Mouse (Mus musculus) embryonic facial prominence, embryonic 10.5 days (tissue): Measurements from ENCODE around the gene Col4a2. TPM values are rescaled to one million over a fixed set of nuclear protein-coding genes. Genes with fewer than 3 reads are reported as not detected.
A peak's percentile ranks its signal among the peaks of the same experiment; 100 is the strongest.

Source experiments
- DNase-seq: peaks from one replicate; pipeline ENCODE4 v3.0.0-alpha.2; 2017; ENCODE audit warnings: low spot score
- H3K27ac ChIP-seq: fragments of 300-500 bp; sonication (generic); replicated peaks from 2 replicates; pipeline ENCODE4 v1.5.1; 2016; ENCODE audit warnings: mild to moderate bottlenecking
- H3K27me3 ChIP-seq: fragments of 300-500 bp; sonication (generic); replicated peaks from 2 replicates; pipeline ENCODE4 v1.6.1; 2016; ENCODE audit warnings: low read depth, mild to moderate bottlenecking; ENCODE audit not compliant: poor library complexity, severe bottlenecking
- H3K36me3 ChIP-seq: fragments of 300-500 bp; sonication (generic); replicated peaks from 2 replicates; pipeline ENCODE4 v1.6.1; 2016; ENCODE audit warnings: mild to moderate bottlenecking, moderate library complexity
- H3K4me1 ChIP-seq: fragments of 300-500 bp; sonication (generic); 2 replicates; pipeline ENCODE4 v1.6.1; 2016
- H3K4me3 ChIP-seq: fragments of 300-500 bp; sonication (generic); 2 replicates; pipeline ENCODE4 v1.5.1; 2016; ENCODE audit warnings: mild to moderate bottlenecking, moderate library complexity
- H3K9me3 ChIP-seq: fragments of 300-500 bp; sonication (generic); 2 replicates; pipeline ENCODE4 v1.6.1; 2016; ENCODE audit warnings: mild to moderate bottlenecking
- WGBS: fragments of 180-500 bp; shearing (Covaris S2); methylation state at CpG from one replicate; pipeline ENCODE4 v1.1.7; 2016; 5-methylcytosine and 5-hydroxymethylcytosine counted together
- polyA plus RNA-seq: library from polyadenylated mRNA; unstranded; fragments of >200 nt; fragmentation: Nextera tagmentation; extraction: Ambion mirVana; gene quantifications from 2 replicates; pipeline ENCODE4 v1.2.1, GENCODE M21; 2016

The Col4a2 gene
- polyA plus RNA-seq, 1 experiment from 2014 or later: 54.7 TPM

DNA sequence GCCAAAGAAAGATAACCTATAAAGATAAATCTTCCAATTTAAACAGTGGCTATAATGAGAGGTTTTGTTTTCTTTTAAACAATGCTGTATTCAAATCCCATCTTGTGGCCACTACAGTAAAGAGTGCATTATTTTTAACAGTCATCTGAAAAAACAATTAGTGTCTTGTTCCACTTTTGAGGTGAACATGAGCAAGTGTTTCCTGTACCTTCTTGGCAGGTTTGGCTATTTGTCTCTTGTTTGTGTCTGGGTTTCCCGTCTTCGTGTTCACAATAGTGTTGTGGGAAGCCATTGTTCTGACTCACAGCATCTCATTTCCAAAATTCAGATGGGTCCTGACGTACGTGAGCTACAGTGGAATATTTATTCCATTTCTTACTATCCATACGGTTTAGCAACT, 55.1 kb downstream of the Col4a2 start:
- Histone ChIP-seq H3K27me3 (no peaks in the 10 kb centered on the region), H3K9me3 (no peaks in the 10 kb centered on the region), H3K27ac (no peak overlapping the region), H3K36me3 (peaks cover 16% of the 10 kb centered on the region), H3K4me3 (no peak overlapping the region), H3K4me1 (peaks cover 56% of the 10 kb centered on the region)
- 86% methylated on average over 5 of the region's 5 CpGs for WGBS
- DNase-seq: no peak

DNA sequence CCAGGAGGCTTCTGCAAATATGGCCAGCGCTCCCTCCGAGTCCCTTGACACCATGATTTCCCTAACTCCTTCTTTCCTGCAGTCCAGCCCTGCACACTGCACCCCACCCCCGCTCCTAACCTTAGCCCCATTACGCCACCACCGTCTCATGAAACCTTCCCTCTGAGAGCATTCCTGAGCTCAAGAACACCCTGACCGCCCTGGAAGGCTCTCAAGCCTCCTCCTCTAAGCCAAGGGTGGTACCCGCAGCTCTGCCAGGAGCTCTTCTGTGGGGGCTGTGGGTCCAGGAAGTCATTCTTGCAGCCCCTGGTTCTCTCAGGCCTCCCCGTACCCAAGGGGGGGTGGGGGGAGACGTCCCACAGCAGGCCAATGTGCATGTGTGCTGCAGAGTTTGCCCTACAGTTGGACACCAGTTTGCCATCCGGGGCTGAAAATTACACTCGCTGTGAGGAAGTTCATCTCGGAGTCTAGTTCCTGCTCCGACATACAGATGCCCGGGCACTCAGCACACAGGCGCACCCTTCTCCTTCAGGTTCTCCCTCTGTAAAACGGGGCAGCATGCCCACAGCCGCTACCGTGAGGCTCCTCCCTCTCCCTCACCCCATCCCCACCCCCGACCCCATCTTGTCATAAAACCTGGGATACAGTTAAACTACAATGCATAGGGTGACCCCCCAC, 57.1 kb downstream of the Col4a2 start:
- peaks cover 36% of the 10 kb centered on the region for H3K4me1 ChIP-seq
- no peak for DNase-seq
- H3K9me3 ChIP-seq: no peaks in the 10 kb centered on the region
- H3K4me3 ChIP-seq: no peak overlapping the region
- WGBS: 82% methylated on average over 19 of the region's 19 CpGs
- no peaks in the 10 kb centered on the region for H3K27me3 ChIP-seq
- peak overlapping the region; percentile 69 for H3K27ac ChIP-seq
- H3K36me3 ChIP-seq: peaks cover 16% of the 10 kb centered on the region

DNA sequence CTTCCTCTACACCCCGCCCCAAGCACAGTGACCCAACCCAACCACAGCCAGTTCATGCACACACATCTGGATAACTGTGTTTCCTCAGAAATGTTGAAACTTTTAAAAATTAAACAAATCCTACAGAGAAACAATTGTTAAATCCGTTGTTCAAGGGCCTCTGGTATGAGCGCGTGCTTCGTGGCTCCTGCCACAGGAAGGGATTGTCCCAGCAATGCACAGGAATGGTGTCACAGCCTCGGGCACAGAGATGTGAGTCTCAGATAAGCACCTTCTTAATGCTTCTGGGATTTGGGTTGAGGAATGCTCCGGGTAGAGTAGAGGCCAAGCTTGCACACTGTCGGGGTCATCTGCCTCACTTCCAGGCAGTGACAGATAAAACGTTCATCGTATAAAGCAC, 58.7 kb downstream of the Col4a2 start:
- whole genome bisulfite sequencing: 80% methylated on average over 10 of the region's 10 CpGs
- DNase-seq: no peak
- Histone ChIP-seq H3K27ac (no peak overlapping the region), H3K9me3 (no peaks in the 10 kb centered on the region), H3K27me3 (no peaks in the 10 kb centered on the region), H3K36me3 (peaks cover 16% of the 10 kb centered on the region), H3K4me1 (peaks cover 39% of the 10 kb centered on the region), H3K4me3 (no peak overlapping the region)

DNA sequence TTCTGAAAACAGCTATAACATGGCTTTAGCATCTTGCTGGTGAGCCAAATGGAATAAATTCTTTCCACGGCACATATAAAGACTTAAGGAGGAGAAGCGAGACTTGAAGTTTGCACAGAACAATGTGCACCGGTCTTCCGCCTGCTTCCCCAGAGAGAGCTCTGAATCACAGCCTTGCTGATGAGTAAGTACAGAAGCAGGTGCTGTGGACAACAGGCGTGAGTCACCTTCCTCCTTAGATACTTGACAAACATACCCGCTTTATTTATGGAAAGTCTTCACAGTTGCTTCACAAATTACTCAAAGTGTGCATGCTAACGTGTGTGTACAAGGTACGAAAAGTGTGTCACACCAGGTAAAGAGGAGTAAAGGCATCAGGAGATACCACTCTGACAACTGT, 59.5 kb downstream of the Col4a2 start:
- WGBS: 94% methylated on average over 8 of the region's 8 CpGs
- peaks cover 16% of the 10 kb centered on the region for H3K36me3 ChIP-seq

DNA sequence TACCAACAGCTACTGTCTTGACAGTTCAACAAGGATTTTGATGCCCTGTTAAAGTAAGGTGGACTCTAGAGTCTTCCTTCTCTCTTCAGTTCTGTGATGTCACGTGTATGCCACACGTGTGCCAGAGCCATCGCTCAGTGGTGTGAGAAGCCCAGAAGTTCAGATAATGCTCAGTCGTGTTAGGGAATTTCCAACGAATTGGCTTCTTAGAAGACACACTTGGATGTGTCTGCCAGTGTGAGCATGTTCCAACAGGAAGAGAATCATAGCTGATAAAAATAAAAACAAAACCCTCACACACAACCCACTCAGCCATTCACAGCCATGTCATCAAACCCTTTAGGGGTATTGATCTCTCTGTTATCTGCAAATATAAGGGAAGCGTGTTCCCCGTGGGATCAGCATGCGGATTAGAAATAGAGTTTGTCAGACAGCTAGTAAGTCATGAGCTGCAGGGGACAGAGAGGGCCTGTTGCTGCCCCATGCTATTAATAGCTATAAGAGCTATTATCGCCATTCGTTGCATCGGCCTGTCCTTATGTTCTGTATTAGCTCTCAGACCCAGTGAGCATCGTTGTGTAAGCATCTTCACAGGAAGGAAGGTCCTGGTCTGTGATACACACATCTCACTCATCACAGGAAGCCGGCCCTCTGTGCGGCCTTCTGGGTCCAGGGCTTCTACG, 61.2 kb downstream of the Col4a2 start:
- Histone ChIP-seq H3K4me1 (peaks cover 37% of the 10 kb centered on the region), H3K27me3 (no peaks in the 10 kb centered on the region), H3K9me3 (no peaks in the 10 kb centered on the region), H3K36me3 (peaks cover 9% of the 10 kb centered on the region), H3K27ac (no peak overlapping the region), H3K4me3 (no peak overlapping the region)
- no peak for DNase-seq
- WGBS: 91% methylated on average over 15 of the region's 15 CpGs

More for the DNA sequence above, 59.5 kb downstream of the Col4a2 start:
- peaks cover 40% of the 10 kb centered on the region for H3K4me1 ChIP-seq
- DNase-seq: no peak
- H3K27me3 ChIP-seq: no peaks in the 10 kb centered on the region
- no peak overlapping the region for H3K4me3 ChIP-seq
- no peaks in the 10 kb centered on the region for H3K9me3 ChIP-seq
- H3K27ac ChIP-seq: no peak overlapping the region

DNA sequence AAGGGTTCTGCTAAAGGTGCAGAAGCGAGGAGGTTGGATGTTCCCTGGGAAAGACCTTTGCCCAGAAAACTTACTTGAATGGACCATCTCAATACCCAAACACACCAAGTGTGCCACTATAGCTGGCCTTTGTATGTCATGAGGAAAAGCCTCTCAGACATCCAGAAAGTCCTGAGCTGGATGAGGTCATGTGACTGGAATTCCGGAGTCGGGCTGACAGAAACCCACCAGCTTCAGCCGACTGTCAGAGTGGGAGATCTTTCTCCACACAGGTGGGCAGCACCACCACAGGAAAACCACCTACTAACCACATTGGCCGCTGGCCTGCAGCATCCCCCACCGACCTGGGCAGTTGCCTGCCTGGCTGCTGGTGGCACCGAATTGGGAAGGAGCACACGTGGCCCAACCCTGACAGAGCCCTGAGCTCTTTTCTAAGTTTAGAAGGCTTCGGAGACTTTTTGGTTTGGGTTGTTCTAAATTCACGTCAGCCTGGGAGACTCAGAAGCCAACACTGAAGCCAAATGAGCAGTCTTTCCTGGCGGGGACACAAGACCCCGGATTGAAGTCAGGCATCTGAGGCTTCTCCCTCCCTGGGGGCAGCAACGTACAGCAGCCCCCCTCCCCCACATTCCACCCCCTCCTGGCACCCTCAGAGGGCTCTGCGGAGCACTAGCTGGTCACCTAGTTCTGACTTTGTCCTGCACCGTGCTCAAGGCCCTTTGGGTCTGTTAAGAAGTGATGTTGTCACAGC, 61.9 kb downstream of the Col4a2 start:
- DNase-seq: no peak
- H3K36me3 ChIP-seq: peaks cover 6% of the 10 kb centered on the region
- H3K4me3 ChIP-seq: no peak overlapping the region
- H3K27ac ChIP-seq: no peak overlapping the region; the same call in 1 of the 2 replicates
- peaks cover 36% of the 10 kb centered on the region for H3K4me1 ChIP-seq
- no peaks in the 10 kb centered on the region for H3K27me3 ChIP-seq
- 82% methylated on average over 15 of the region's 15 CpGs for WGBS
- no peaks in the 10 kb centered on the region for H3K9me3 ChIP-seq

DNA sequence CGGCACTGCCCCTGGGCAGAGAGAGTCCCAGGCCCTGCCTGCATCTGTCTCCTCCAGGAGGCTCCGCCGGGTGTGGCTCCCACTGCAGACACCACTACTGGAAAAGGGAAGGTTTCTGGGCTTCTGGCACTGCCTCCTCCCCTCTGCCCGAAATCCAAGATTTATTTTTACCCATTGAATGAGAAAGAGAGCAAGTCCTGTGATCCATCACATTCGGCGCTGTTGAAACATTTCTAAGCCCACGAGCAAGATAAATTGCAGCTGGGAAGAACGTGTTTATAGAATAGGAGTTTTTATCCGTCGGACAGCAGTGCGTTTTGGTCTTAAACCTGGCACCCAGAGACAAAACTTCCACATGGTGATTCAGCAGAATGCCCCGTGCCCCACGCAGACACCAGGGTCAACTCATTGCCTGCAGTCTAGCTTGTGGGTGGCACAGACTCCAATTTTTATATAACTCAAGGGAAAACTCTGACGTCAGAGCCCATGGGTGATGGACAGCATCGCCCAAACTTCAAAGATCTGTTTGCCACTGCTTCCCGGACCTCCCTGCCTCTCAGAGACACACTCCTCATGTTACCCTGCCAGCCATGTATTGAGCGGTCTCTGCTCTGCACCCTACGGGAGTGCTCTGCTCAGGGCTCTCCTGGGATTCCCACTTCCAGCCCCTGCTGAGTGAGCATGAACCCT, 63.3 kb downstream of the Col4a2 start:
- Histone ChIP-seq H3K9me3 (no peaks in the 10 kb centered on the region), H3K27ac (peak overlapping the region; percentile 69), H3K27me3 (no peaks in the 10 kb centered on the region), H3K4me1 (peaks cover 34% of the 10 kb centered on the region), H3K36me3 (peaks cover 6% of the 10 kb centered on the region), H3K4me3 (no peak overlapping the region)
- WGBS: 83% methylated on average over 18 of the region's 18 CpGs
- DNase-seq: no peak

DNA sequence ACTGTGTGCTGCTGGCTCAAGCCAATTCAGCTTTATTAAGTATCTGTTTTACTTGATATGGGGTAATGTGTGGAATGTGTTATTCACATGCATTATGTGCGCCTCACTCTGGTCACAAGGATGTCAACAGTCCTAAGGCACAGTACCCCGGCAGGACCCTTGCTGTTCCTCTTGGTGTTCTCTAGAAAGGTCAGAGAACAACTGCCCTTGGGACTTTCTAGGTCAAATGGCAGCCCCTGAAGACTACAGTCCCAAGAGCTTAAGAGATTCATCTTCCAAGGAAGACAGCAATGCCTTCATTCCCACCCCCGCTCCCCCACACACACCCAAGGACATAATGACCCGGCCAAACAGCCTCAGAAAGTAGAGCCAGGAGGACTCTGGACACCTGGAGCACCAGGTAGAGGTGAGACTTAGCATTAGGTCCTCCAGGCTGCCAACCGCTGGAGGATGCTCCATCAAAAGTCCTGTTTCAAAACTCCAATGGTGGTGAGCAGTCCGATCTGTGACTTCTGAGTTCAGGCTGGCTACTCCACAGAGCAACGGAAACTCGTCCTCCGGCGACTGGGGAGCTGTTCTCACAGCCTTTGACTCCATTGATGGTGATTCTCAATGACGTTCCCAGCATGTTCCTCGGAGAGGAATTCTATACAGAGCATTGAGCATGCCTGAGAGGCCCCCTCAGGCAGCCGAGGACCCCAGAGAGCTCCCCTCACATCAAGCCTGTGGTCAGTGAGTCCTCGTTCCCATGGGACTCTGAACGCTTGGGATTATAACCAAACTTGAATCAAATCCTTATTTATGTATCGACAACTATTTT, 65.0 kb downstream of the Col4a2 start:
- DNase-seq: no peak

DNA sequence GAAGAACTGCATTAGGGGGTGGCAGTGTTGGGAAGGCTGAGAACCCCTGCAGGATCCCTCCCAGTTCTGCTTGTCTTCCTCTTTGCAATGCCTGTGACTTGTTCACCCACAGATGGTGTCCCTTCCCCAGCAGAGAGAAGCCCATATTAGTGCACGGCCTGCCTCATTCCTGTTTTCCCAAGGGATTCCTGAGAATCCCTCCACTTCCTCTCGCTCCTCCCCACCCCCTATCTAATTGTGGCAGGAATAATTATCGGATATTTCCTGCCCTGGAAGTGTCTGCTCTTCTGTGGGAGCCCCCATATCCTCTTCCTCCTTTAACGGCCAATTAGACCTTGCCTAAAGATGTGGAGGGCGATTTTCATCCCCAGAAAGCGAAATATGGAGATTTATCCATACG, 67.0 kb downstream of the Col4a2 start:
- 61% methylated on average over 7 of the region's 7 CpGs for WGBS
- Histone ChIP-seq H3K36me3 (no peaks in the 10 kb centered on the region; the same call in none of the 2 replicates), H3K4me3 (no peak overlapping the region), H3K4me1 (peaks cover 58% of the 10 kb centered on the region), H3K27me3 (no peaks in the 10 kb centered on the region), H3K27ac (0 out of 2 replicates have a peak overlapping the region, but pooled peaks have one; percentile 30), H3K9me3 (no peaks in the 10 kb centered on the region)
- no peak for DNase-seq

More for the DNA sequence above, 65.0 kb downstream of the Col4a2 start:
- Histone ChIP-seq H3K4me1 (peaks cover 48% of the 10 kb centered on the region), H3K4me3 (no peak overlapping the region), H3K36me3 (no peaks in the 10 kb centered on the region; the same call in none of the 2 replicates), H3K9me3 (no peaks in the 10 kb centered on the region), H3K27me3 (no peaks in the 10 kb centered on the region), H3K27ac (no peak overlapping the region)
- 80% methylated on average over 16 of the region's 16 CpGs for WGBS

DNA sequence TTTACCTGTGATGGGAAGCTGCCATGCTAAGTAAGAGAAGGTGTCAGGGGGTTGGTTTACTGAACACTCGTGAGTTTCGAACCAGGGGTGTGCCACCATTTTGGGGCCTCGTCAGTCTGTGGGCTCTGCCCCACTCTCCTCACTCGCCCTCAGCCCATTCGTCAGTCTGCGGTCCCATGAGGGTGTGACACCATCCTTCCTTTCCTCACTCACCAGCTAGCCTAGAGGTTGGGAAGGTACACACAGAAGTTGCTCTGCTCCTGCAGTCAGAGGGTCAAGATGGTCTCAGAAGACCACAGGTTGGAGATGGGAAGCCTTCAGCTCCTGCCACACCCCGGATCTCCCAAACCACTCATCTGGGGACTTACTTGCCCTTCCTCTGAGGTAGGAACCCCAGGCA, 68.9 kb downstream of the Col4a2 start:
- whole genome bisulfite sequencing: 92% methylated on average over 7 of the region's 7 CpGs
- Histone ChIP-seq H3K4me3 (no peak overlapping the region), H3K9me3 (no peaks in the 10 kb centered on the region), H3K27ac (no peak overlapping the region; the same call in 1 of the 2 replicates), H3K36me3 (no peaks in the 10 kb centered on the region; the same call in 1 of the 2 replicates), H3K27me3 (no peaks in the 10 kb centered on the region), H3K4me1 (peaks cover 53% of the 10 kb centered on the region)
- no peak for DNase-seq

DNA sequence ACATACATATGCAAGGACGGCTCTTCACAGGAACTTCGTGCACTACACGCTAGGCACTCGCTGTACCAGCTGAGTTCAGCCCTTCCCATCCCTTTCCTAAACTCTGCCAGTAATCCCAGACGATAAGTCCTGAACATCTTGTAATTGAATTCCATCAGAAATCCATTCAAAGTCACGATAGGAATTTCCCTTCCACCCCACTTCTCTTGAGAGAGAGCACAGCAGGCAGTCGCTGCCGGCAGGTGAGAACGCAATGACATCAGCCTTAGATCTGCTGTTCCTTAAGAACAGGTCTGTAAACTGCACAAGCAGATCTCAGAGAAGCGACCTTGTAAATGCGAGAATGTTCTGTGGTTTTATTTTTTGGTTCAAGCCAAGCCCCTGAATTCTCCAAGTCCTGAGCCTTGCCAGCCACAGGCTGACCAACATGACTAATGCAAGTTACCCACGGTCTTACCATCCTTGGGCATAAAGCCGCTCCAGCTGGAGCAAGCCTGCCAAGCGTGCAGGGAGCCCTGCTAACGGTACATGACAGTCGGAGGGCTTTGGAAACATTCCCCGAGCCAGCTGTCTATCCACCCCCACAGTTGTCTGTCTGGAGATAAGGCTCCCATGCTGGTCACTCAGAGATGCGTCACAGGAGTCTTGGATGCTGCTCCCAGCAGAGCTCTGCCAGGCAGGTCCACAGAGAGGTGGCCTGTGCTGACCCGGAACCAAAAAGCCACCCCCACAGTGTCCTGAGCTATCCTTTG, 69.6 kb downstream of the Col4a2 start:
- Histone ChIP-seq H3K4me3 (no peak overlapping the region), H3K36me3 (no peaks in the 10 kb centered on the region; the same call in 1 of the 2 replicates), H3K27ac (peak overlapping the region; percentile 49), H3K27me3 (no peaks in the 10 kb centered on the region), H3K9me3 (no peaks in the 10 kb centered on the region), H3K4me1 (peaks cover 49% of the 10 kb centered on the region)
- DNase-seq: no peak
- 55% methylated on average over 19 of the region's 19 CpGs for WGBS
